Mouse (Mus musculus) MEL (cell line): ENCODE measurements at regions not wholly inside any gene's neighbourhood (a gene's known extent, or its start where the extent isn't known, plus 50 kb on each side); places are given as distances from the start of the nearest gene placed in this dataset.

Experiments
- CTCF ChIP-seq, 3 experiments: IDR thresholded peaks in 2 of 3; conservative IDR thresholded peaks in 1 of 3; 2 replicates each; pipeline ENCODE4 v1.5.1; 2011 to 2012; ENCODE audit warnings: low read length in 3 of 3, low read depth in 2 of 3, mild to moderate bottlenecking in 2 of 3, improper control_type of control experiment in 1 of 3, inconsistent platforms in 1 of 3, mixed read lengths in 1 of 3, moderate library complexity in 1 of 3; ENCODE audit not compliant: control insufficient read depth in 1 of 3, insufficient read depth in 1 of 3, poor library complexity in 1 of 3, severe bottlenecking in 1 of 3
- GABPA ChIP-seq: IDR thresholded peaks from 2 replicates; pipeline ENCODE4 v1.6.1; 2012; ENCODE audit warnings: low read depth, mild to moderate bottlenecking, inconsistent platforms, low read length, improper control_type of control experiment, moderate library complexity
- MEF2A ChIP-seq: IDR thresholded peaks from 2 replicates; pipeline ENCODE4 v1.6.1; 2014; ENCODE audit warnings: low read depth, mild to moderate bottlenecking, inconsistent platforms, low read length, improper control_type of control experiment; ENCODE audit not compliant: poor library complexity, insufficient replicate concordance, severe bottlenecking; ENCODE audit errors: extremely low read depth
- MYC ChIP-seq: IDR thresholded peaks from 2 replicates; pipeline ENCODE4 v1.6.1; 2011; ENCODE audit warnings: low read depth, mild to moderate bottlenecking, low read length, improper control_type of control experiment, moderate library complexity
- POLR2A ChIP-seq, 2 experiments: IDR thresholded peaks; 2 replicates each; pipeline ENCODE4 v1.6.1; 2011 to 2012; ENCODE audit warnings: low read length in 2 of 2, mild to moderate bottlenecking in 2 of 2, control low read depth in 1 of 2, improper control_type of control experiment in 1 of 2, low read depth in 1 of 2, moderate library complexity in 1 of 2; ENCODE audit not compliant: control insufficient read depth in 1 of 2, insufficient read depth in 1 of 2, poor library complexity in 1 of 2
- POLR2AphosphoS2 ChIP-seq: IDR thresholded peaks from 2 replicates; pipeline ENCODE4 v1.6.1; 2011; ENCODE audit warnings: low read length, improper control_type of control experiment
- TAL1 ChIP-seq: IDR thresholded peaks from 2 replicates; pipeline ENCODE4 v1.6.1; 2012; ENCODE audit warnings: mild to moderate bottlenecking, inconsistent platforms, low read length, moderate library complexity, mixed read lengths
- TCF12 ChIP-seq: IDR thresholded peaks from 2 replicates; pipeline ENCODE4 v1.6.1; 2014; ENCODE audit warnings: low read depth, mild to moderate bottlenecking, inconsistent platforms, low read length, improper control_type of control experiment, moderate library complexity
- ZNF384 ChIP-seq: IDR thresholded peaks from 2 replicates; pipeline ENCODE4 v1.6.1; 2012; ENCODE audit warnings: low read depth, mild to moderate bottlenecking, inconsistent platforms, low read length, improper control_type of control experiment

DNA sequence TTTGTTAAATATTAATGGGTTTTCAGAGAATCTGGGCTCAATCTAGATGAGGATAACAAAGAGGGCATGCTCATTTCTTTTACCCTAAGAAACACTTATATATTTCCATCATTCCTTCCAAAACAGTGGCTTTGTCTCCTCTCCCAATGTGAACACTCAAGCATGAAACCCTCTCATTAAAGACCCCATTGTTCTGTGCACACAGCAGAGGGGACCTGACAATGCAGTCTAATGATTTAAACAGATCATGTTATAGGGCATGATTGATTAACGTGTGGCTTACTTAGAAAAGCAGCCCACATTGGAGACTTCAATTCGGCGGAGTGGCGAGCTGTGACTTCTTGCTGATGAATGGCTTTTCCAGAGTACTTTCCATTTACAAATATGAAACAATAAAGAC lies 123.6 kb upstream of the Tgfbr2 start:
- TF ChIP-seq POLR2AphosphoS2 = no peak
- TF ChIP-seq MYC = no peak
- TF ChIP-seq MEF2A = no peak
- TF ChIP-seq POLR2A (IDR thresholded peaks at IDR 0.05; ENCODE audit: control insufficient read depth in 1 of 2, insufficient read depth in 1 of 2, low read depth in 1 of 2, low read length in 2 of 2, poor library complexity in 1 of 2) = no peak
- TF ChIP-seq TCF12 = no peak
- no peak for TF ChIP-seq TAL1
- TF ChIP-seq CTCF (IDR thresholded peaks at IDR 0.05 in 2 of 3, conservative IDR thresholded peaks at IDR 0.05 in 1 of 3; ENCODE audit: control insufficient read depth in 1 of 3, insufficient read depth in 1 of 3, low read depth in 2 of 3, low read length in 3 of 3, poor library complexity in 1 of 3, severe bottlenecking in 1 of 3) = no peak
- no peak for TF ChIP-seq GABPA
- no peak for TF ChIP-seq ZNF384
